Mouse (Mus musculus) C2C12 (cell line): Measurements from ENCODE around the gene Otx2.

Experiments
- CTCF ChIP-seq: IDR thresholded peaks from one replicate; pipeline ENCODE4 v1.5.1; 2011; ENCODE audit not compliant: control insufficient read depth, insufficient read depth, insufficient read length
- MAX ChIP-seq: IDR thresholded peaks from one replicate; pipeline ENCODE4 v1.6.1; 2011; ENCODE audit warnings: mild to moderate bottlenecking, control low read depth
- USF1 ChIP-seq: IDR thresholded peaks from one replicate; pipeline ENCODE4 v1.6.1; 2011; ENCODE audit warnings: low read depth, mild to moderate bottlenecking, control low read depth, moderate library complexity

GRCm38 (mm10) chr14:48652256-48652655 lies 21.4 kb downstream of the Otx2 start:
- TF ChIP-seq CTCF (no peak), USF1 (no peak), MAX (no peak)
